Mouse (Mus musculus) NIH3T3 (cell line): ENCODE results near the gene Psd.

Experiments
- DNase-seq: peaks from one replicate; pipeline ENCODE4 v3.0.0-alpha.2; 2012; ENCODE audit warnings: low read depth

The Psd gene

GRCm38 (mm10) chr19:46320076-46320785 lies 6.7 kb downstream of the Psd start:
- no peak for DNase-seq

- peak; percentile 98 for DNase-seq
Measured at GRCm38 (mm10) chr19:46318586-46319378, 8.2 kb downstream of the Psd start.

GRCm38 (mm10) chr19:46318031-46318471 lies 8.9 kb downstream of the Psd start:
- no peak for DNase-seq

GRCm38 (mm10) chr19:46317546-46317885 lies 9.4 kb downstream of the Psd start:
- DNase-seq = no peak

GRCm38 (mm10) chr19:46316846-46317545 lies 10.0 kb downstream of the Psd start:
- DNase-seq = no peak

- no peak for DNase-seq
Measured at GRCm38 (mm10) chr19:46315752-46316610, 11.0 kb downstream of the Psd start.

- DNase-seq = peak; percentile 54
Measured at GRCm38 (mm10) chr19:46314872-46315742, 11.8 kb downstream of the Psd start.

- DNase-seq = no peak
Measured at GRCm38 (mm10) chr19:46314151-46314601, 12.8 kb downstream of the Psd start.

GRCm38 (mm10) chr19:46313591-46313990 lies 13.4 kb downstream of the Psd start:
- no peak for DNase-seq

GRCm38 (mm10) chr19:46313116-46313515 lies 13.8 kb downstream of the Psd start:
- DNase-seq = no peak

- DNase-seq = no peak
Measured at GRCm38 (mm10) chr19:46312566-46312965, 14.4 kb downstream of the Psd start.

GRCm38 (mm10) chr19:46311341-46311740 lies 15.6 kb downstream of the Psd start:
- no peak for DNase-seq

GRCm38 (mm10) chr19:46310312-46310865 lies 16.6 kb downstream of the Psd start:
- no peak for DNase-seq

GRCm38 (mm10) chr19:46309651-46310305 lies 17.2 kb downstream of the Psd start:
- DNase-seq = no peak

- DNase-seq = peak; percentile 91
Measured at GRCm38 (mm10) chr19:46308706-46309435, 18.1 kb downstream of the Psd start.

- no peak for DNase-seq
Measured at GRCm38 (mm10) chr19:46308303-46308702, 18.7 kb downstream of the Psd start.

- DNase-seq = no peak
Measured at GRCm38 (mm10) chr19:46307781-46308180, 19.2 kb downstream of the Psd start.

GRCm38 (mm10) chr19:46306751-46307289 lies 20.1 kb downstream of the Psd start:
- DNase-seq = no peak

GRCm38 (mm10) chr19:46306268-46306610 lies 20.7 kb downstream of the Psd start:
- no peak for DNase-seq
